Mouse (Mus musculus): ENCODE data around the gene Dpp8. TPM values are rescaled to one million over a fixed set of nuclear protein-coding genes. Genes with fewer than 3 reads are reported as not detected.
"Not testable (repeated sequence)": the region's sequence is repeated elsewhere in the genome, so short reads cannot be mapped to it uniquely, and the experiment has no call there.

Gene Dpp8
- total RNA-seq, 2 experiments from 2014 or later, result 91.8 to 92.9 TPM

DNA sequence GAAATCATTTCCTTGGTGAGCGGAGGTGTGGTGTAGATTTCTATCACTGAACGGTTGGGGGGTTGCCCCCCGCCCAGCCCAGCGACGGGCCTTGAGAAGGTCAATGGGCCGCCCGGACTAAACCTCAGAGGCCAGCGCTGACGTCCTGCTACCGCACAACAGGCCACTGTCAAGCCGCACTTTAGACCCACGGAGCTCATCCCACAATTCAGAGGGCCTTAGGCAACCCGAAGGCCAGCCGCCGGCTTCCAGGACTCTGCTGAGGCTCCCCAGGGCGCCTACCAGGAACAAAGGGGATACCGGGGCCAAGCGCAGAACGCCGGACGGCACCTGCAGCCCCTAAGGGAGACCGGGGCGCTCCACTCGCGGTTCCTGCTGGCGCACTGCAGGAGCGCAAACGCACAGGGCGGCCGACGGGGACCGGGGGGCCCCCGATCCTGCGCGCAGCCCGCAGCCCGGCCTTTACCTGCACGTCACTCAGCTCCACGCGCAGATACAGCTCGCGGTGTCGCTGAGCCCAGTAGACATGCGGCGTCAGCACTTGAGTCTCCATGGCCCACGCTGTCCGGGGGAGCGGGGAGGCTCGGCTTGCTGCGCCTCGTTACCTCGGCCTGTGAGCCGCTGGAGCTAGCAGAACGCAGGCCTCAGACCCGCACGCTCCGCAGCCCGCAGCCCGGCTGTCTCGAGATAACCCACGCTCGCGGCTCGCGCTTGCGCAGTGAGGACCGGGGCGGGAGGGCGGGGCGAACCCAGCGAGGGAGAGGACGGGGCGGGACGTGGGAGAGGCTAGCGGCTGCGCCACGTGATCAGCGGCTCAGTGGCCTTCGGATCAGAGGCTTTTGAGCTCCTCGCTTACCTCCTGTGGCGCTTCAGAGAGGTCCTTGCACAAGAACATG, 11.0 kb upstream of the Dpp8 start, which contains the start of gene Hacd3:
Gene Hacd3 (minus strand): TSS at position 703 of the 896 bp plus-strand sequence.
- peak; percentile 85 to 90 for DNase-seq (ENCODE audit: low spot score in 2 of 2)

DNA sequence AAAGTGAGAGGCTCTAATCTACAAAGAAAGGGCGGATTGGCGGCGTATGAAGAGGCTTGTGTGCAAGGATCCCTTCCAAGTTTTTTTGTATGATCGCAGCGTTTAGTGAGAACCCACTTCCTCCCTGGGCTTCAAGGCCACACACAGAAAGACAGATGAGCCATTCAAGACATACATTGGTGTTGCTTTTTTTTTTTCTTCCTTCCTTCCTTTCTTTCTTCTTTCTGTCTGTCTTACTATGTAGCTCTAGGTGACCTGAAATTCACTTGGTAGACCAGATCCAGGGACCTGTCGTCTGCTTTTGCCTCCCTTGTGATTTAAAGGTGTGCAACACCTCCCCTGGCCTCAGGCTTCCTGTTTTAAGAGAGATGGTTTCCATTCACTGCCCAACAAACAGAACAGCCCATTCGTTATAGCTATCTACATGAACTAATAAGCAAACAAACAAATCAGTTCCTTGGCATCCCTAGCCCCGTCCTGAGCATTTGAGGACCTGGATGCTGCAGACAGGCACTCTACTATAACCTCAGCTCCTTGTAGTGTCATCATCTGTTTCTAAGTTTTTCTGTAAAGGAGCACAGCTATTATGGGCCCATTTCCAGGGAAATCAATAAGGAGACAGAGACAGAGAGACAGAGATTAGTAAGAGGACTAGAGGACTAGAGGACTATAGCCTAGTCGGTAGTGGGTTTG, 10.2 kb upstream of the Dpp8 start:
- DNase-seq (ENCODE audit: low spot score in 2 of 2), result no peak

DNA sequence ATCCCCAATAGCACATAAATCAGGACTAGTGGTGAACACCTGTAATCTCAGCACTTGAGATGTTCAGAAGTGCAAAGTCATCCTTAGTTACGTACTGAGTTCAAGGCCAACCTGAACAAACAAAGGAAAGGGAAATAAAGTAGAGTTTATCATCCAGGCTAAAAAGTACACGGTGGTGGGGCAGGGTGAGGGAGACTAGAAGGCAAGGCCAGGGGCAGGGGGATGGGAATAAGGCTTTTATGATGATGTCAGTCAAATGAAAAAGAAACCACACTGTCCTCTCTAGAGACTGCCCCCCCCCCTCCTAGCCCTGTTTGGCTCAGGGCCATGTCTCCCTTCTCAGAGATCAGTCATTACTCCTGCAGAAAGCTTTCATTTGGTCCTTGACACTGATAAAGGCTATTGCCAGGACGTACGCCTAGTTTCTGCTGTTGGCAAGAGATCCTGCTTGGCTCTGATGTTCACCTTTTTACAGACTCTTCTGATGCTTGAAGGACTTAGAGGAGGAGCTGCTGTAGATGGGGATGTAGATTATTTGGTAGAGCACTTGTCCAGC, 9.6 kb upstream of the Dpp8 start:
- no peak for DNase-seq (ENCODE audit: low spot score in 2 of 2)

DNA sequence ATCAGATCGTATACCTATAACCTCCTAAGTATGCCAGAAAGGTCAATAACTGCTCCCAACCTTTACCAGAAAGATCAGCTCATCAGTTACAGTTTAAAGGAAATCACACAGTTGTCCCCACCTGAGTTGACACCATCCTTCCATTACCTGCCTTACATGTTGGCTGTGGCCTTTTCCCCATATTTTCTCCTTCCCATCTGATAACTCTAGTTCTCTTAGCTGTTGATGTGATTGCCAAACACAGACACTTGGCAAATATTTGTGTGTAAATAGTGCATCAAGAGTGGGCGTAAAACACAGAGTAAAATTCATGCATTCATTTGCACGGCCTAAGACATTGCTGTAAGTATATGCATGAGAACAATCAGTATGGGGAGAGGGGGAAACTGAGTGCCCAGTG, 8.8 kb upstream of the Dpp8 start:
- no peak for DNase-seq (ENCODE audit: low spot score in 2 of 2)

DNA sequence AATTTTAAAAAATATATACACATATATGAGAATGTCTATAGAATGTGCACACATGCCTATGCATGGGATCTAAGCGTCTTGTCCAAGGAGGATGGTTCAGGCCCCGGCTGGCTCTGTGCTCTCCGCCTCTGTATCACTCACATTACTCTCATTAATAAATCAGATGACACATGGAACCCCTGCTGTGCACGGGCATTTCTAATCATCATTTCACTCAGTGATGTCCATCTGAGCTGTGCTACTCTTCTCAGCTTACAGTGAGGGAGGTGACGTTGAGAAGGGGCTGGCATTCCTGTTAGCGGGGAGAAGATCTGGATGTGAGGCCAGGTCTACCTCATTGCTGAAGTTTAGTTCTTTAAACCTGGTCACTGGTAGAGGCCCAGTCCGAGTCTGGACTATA, 5.0 kb upstream of the Dpp8 start:
- no peak for DNase-seq (ENCODE audit: low spot score in 2 of 2)

DNA sequence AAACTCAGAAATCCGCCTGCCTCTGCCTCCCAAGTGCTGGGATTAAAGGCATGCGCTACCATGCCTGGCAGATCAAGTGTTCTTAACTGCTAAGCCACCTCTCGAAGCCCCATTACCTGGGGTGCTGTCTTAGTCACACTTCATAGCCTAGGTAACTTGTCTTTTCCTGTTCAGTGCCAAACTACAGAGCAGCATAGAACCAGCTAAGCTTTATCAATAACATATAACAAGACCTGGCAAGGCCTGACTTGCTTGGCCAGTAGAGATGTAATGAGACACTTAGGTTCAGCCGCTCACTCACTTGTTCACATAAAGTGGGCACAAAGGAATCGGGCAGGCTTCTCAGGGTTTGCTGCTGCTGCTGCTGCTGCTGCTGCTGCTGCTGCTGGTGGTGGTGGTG, 3.9 kb upstream of the Dpp8 start:
- no peak for DNase-seq (ENCODE audit: low spot score in 2 of 2)

DNA sequence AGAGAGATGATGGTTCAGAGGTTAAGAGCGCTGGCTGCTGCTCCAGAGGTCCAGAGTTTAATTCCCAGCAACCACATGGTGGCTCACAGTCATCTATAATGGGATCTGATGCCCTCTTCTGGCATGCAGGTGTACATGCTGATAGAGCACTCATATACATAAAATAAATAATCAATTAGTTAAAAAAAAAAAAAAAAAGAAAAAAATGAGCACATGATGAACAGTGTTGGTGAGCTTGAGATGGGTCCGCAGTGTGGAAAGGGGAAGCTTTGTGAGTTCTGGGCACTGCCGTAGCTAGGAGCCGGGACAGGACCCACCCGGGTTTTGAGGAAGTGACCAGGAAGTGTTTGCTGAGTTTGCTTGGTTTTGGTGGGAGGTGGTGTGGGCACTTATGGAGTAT, 859 bp upstream of the Dpp8 start:
- DNase-seq (ENCODE audit: low spot score in 2 of 2), result not testable (repeated sequence)

DNA sequence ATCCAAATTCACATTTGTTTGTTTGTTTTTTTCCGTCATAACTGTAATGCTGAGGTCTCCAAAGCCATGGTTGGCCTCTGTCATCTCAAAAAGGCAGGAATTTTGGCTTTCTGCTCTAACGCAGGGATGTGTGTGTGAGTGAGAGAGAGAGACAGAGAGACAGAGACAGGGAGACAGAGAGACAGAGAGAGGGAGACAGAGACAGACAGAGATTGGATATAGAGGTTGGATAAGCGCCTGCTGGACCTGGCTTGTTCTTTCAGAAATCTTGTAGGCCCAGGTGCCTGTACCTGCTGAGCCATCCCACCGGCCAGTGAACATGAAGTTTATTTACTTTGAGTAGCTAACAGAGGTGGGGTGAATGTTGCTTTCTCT, 333 bp upstream of the Dpp8 start:
- no peak for DNase-seq (ENCODE audit: low spot score in 2 of 2)

DNA sequence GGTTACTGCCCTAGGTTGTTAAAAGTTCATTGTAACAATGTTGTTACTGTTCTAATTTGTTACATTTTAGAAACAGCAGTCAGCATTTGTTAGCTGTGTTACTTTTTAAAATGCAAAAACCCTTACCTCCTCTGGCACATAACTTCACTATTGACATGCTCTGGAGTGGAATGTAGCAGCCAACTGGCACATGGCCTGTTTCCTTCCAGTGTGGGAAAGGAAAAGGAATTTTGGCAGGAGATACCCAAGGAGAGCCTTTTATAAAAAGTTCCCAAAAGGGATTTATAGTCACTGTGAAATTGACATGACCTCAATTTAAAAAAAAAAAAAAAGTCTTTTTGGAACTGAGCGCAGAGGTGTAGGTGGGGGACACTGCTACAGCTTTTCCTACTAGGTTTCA, 4.2 kb downstream of the Dpp8 start:
- DNase-seq (ENCODE audit: low spot score in 2 of 2), result no peak

DNA sequence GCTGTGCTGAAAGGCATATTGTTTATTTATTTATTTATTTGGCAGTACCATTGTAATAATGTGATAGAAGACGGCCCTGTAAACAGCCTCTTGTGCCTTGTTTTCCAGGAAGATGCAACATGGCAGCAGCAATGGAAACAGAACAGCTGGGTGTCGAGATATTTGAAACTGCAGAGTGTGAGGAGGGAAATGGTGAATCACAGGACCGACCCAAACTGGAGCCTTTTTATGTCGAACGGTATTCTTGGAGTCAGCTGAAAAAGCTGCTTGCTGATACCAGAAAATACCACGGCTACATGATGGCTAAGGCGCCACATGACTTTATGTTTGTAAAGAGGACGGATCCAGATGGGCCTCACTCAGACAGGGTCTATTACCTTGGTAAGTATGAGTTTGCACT, 4.6 kb downstream of the Dpp8 start:
- DNase-seq (ENCODE audit: low spot score in 2 of 2), result no peak

DNA sequence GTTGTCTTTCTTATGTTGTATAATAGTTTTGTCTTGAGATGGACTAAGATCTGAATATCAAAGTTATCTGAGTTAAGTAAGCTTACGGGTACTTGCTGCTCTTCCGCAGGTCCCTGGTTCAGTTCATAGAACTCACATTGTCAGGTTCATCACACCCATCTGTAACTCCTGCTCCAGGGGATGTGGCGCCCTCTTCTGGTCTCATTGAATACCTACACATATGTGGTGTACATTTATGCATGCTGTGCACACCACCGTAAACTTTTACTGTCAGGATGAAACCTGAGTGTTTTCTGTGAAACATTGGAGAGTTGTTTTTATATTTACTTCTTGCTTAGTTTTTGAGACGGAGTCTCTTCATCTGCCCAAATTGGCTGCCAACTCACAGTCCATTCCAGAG, 9.2 kb downstream of the Dpp8 start:
- no peak for DNase-seq (ENCODE audit: low spot score in 2 of 2)

DNA sequence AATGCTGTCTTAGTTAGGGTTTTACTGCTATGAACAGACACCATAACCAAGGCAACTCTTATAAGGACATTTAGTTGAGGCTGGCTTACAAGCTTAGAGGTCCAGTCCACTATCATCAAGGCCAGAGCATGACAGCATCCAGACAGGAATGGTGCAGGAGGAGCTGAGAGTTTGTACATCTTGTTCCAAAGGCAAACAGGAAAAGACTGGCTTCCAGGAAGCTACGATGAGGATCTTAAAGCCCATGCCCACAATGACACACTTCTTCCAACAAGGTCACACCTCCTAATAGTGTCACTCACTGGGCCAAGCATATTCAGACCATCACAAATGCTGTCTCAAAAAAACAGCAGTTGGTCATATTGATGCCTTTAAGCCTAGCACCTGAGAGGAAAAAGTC, 14.8 kb downstream of the Dpp8 start:
- DNase-seq (ENCODE audit: low spot score in 2 of 2), result no peak

DNA sequence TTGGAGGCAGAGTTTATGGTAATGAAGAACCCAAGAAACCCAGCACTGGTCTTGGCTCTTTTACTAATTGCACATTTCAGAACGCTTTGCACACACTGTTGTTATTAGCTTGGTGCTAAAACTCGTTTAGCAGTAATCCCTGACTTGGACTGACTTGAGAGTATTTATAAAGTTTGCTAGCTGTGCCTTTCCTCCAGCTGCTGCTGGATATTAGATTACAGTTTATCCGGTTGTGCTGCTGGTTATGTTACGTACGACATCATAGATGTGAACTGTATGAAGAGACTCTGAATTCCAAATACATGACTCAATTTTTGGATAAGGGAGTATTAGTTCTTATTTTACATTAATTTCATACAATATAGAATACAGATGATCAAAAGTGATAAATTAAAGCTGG, 17.2 kb downstream of the Dpp8 start:
- no peak for DNase-seq (ENCODE audit: low spot score in 2 of 2)

DNA sequence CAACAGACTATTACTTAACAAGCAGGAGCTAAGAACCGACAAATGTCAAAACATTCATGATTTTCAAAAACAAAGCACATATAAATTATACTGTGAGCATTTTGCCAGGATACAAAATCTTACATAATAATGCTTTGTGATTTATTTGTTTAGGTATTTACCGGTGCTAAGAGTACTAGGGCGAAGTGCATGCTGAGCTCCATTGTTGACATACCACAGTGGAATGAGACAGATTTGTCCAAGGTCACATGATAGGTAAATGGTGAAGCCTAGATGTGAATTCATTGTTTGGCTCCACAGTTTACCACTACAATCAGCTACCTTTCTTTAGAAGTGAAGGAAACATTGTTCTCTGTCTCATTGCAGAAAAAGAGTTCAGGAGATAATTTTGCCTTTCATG, 18.8 kb downstream of the Dpp8 start:
- no peak for DNase-seq (ENCODE audit: low spot score in 2 of 2)

DNA sequence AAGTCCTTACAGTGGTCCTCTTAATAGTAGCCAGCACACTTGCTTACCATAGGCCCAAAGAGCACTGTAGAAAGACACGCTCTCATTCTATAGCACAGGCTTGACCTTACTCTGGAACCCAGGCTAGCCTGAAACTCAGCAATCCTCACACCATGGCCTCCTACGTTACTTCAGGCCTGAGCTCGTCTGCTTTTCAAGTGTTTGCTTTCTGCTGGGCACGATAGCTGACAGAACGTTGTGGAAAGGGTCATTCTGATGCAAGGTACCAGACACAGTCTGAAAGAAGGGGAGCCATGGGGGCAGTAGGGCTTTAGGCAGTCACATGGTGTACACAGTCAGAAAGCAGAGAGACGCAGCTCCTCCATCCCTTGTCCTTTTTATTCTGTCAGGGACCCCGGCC, 32.0 kb downstream of the Dpp8 start:
- DNase-seq (ENCODE audit: low spot score in 2 of 2), result no peak

DNA sequence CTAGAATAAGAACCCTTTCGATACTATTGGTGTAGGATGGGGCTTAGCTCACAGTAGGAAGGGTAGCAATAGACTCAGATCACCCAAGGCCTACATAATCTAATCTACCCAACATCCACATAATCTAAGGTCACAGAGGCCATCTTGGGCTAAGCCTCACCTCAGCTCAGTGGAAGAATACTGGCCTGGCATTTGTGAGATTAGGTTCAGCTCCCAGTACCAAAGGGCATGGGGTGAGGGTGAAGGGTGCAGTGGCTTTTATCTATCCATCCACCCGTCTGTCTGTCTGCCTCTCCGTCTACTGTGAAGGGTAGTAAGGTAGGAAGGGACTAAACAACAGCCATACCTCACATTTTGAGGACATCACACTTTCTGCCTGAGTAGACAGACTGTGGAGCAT, 38.4 kb downstream of the Dpp8 start:
- no peak for DNase-seq (ENCODE audit: low spot score in 2 of 2)

DNA sequence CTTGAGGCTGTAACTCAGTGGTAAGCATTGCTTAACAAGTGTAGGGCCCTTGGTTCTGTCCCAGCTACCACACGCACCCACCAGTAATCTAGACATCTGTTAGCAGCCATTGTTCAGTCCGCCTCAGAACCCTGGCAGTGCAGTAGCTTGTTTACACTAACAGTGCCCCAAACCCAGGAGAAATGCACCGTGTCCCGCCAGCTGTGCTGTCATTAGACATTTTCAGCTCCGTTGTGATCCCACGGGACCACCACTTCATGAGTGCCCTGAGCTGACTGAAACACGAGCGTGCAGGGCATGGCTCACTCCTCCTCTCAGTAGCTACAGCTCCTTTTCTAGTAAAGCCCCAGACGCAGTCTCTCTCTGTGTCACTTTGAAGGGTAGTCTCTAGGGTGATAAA, 41.3 kb downstream of the Dpp8 start:
- DNase-seq (ENCODE audit: low spot score in 2 of 2), result no peak

DNA sequence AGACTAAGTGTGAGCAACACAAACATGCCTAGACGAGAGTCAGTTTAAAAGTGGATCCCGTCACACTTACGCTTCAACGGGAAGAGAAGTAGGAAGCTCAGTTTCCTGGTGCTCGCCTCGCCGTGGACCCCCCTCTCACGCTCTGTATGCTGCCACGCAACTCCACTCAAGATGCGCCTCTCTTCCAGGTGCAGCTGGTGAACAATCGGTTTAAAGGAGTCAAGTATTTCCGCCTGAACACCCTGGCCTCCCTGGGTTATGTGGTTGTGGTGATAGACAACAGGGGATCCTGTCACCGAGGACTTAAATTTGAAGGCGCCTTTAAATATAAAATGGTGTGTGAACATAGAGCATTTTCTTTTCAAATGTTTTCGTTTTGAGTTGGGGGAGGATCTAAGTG, 42.0 kb downstream of the Dpp8 start:
- DNase-seq (ENCODE audit: low spot score in 2 of 2), result no peak

DNA sequence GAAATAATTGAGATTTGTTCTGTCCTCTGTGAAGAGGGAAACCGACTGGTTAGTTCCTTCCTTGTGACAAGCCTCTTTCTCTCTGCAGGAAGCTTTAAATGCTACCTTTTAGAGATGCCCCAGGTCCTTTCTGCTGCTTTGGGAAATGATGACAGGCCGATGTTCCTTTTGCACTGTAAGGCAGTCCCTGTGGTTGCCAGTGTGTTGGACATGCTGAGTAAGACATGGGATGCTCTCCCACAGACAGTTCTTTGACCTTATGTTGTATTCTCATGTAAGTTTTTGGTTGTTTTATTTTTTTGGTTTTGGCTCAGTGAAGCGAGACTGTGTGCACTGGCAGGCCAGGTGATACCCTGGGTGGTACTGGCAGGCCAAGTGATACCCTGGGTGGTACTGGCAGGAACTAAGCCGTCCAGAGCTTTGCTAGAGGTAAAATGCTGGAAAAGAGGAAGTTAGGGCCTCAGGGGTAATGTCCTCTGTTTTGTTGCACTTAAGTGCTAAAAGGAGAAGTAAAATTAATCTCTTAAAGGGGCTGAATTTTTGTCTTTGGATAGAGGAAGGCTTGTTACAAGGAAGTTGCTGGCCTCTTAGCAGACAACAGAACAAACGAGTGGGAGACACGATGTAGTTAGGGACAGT, 42.8 kb downstream of the Dpp8 start:
- DNase-seq (ENCODE audit: low spot score in 2 of 2), result no peak

DNA sequence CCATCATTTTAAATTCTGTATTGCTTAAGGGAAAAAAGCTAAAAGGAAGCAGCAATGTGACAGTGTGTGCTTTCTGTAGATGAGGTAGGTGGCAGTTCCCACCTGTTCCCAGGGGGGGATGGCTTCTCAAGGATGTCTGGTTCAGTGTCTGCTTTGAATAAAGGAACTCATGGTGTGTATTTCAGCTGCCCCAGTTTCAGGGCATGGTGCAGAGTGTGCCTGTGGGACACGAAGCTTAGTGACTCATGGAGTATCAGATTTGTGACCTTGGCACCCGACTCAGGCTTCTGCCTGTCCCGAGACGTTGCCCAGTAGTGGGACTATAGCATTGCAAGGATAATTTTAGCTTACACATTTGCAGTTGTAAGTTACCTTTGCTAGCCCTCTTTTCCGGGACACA, 45.3 kb downstream of the Dpp8 start:
- DNase-seq (ENCODE audit: low spot score in 2 of 2), result peak in 1 of 2 experiments; percentile 35

DNA sequence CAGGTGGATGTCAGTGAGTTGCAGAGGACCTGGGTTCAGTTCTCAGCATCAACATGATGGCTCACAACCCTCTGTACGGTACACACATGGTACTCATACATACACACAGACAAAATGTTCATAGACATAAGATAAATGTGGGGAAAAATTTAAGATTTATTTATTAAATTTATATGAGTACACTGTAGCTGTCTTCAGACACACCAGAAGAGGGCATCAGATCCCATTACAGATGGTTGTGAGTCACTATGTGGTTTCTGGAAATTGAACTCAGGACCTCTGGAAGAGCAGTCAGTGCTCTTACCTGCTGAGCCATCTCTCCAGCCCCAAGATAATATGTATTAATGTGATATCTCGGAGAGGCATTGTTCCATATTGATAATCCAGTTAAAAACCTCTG, 47.9 kb downstream of the Dpp8 start:
- DNase-seq (ENCODE audit: low spot score in 2 of 2), result not testable (repeated sequence)
